Mouse (Mus musculus) thymus, adult 2 months (tissue): ENCODE measurements around the gene Gm3558.
"Not testable (repeated sequence)": the region's sequence is repeated elsewhere in the genome, so short reads cannot be mapped to it uniquely, and the experiment has no call there.

ENCODE experiments used
- CTCF ChIP-seq: fragments of 200-500 bp; IDR thresholded peaks from 2 replicates; pipeline ENCODE4 v1.5.1; 2012; ENCODE audit warnings: mild to moderate bottlenecking, control low read depth, low read length, moderate library complexity, borderline replicate concordance; ENCODE audit not compliant: control insufficient read depth, poor library complexity, insufficient read depth; ENCODE audit errors: extremely low read depth
- POLR2A ChIP-seq: fragments of 200-500 bp; IDR thresholded peaks from 2 replicates; pipeline ENCODE4 v1.6.1; 2012; ENCODE audit warnings: mild to moderate bottlenecking, low read length, control low read depth, moderate library complexity; ENCODE audit not compliant: control insufficient read depth, poor library complexity, insufficient read depth; ENCODE audit errors: extremely low read depth

- not testable (repeated sequence) for TF ChIP-seq CTCF, POLR2A
Measured at GRCm38 (mm10) chr14:7595492-7595891, 27.1 kb upstream of the Gm3558 start, which contains the start of gene Gm10338.
